Mouse (Mus musculus) bone marrow, adult 2 months (tissue): ENCODE results near the gene Il4. TPM values are rescaled to one million over a fixed set of nuclear protein-coding genes. Genes with fewer than 3 reads are reported as not detected.

ENCODE experiments used
- H3K27ac ChIP-seq: fragments of 200-500 bp; 2 replicates; pipeline ENCODE4 v1.5.1; 2012; ENCODE audit warnings: low read depth, mild to moderate bottlenecking, control low read depth, inconsistent platforms, low read length; ENCODE audit not compliant: control insufficient read depth, poor library complexity, insufficient read depth
- H3K4me1 ChIP-seq: fragments of 200-500 bp; 2 replicates; pipeline ENCODE4 v1.6.1; 2011; ENCODE audit warnings: low read length; ENCODE audit not compliant: control insufficient read depth, insufficient read depth
- H3K4me3 ChIP-seq: fragments of 200-500 bp; replicated peaks from 2 replicates; pipeline ENCODE3; 2011; ENCODE audit warnings: mild to moderate bottlenecking, low read depth, low read length, control low read depth; ENCODE audit not compliant: control insufficient read depth
- CTCF ChIP-seq: fragments of 200-500 bp; IDR thresholded peaks from 2 replicates; pipeline ENCODE4 v1.5.1; 2011; ENCODE audit warnings: low read length, control low read depth; ENCODE audit not compliant: control insufficient read depth, insufficient read depth
- POLR2A ChIP-seq: fragments of 200-500 bp; IDR thresholded peaks from 2 replicates; pipeline ENCODE4 v1.6.1; 2011; ENCODE audit warnings: low read depth, mild to moderate bottlenecking, control low read depth, low read length, borderline replicate concordance; ENCODE audit not compliant: control insufficient read depth
- WGBS: fragments of 180-500 bp; shearing (Covaris S2); methylation state at CpG from one replicate; pipeline ENCODE4 v1.1.7; 2018; 5-methylcytosine and 5-hydroxymethylcytosine counted together
- polyA plus RNA-seq: library from polyadenylated mRNA; stranded (reverse); fragments of >200 nt; gene quantifications from 2 replicates; pipeline ENCODE4 v1.2.4, GENCODE M21; 2011; ENCODE audit warnings: low replicate concordance; ENCODE audit not compliant: missing spikeins, insufficient read depth, insufficient read length

The Il4 gene
- polyA plus RNA-seq, 1 experiment = not detected

DNA sequence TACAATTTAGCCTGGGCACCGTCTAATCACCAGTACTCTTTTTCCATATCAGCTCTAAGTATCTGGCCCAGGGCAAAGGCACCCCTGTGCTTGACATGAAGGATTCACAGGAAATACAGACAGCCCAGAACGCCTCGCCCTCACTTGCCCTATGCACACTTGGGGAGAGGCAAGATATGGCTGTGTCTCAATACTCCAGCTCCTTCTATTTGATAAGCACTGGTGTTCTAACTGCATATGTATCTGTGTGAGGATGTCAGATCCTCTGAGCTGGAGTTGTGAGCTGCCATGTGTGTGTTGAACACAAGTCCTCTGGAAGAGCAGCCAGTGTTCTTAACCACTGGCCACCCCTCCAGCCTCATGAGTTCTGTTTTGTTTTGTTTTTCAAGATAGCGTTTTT is 33.0 kb upstream of the Il4 start:
- no peaks in the 10 kb centered on the region for H3K4me1 ChIP-seq

GRCm38 (mm10) chr11:53644017-53644416 is 25.5 kb upstream of the Il4 start:
- WGBS = 82% methylated on average over 5 of the region's 5 CpGs
- H3K4me3 ChIP-seq = no peak overlapping the region
- H3K4me1 ChIP-seq = no peaks in the 10 kb centered on the region
- H3K27ac ChIP-seq = no peak overlapping the region
- TF ChIP-seq CTCF (no peak), POLR2A (no peak)

More for the DNA sequence above, 33.0 kb upstream of the Il4 start:
- 72% methylated on average over 4 of the region's 4 CpGs for WGBS
- Histone ChIP-seq H3K4me3 (no peak overlapping the region), H3K27ac (no peak overlapping the region)
- no peak for TF ChIP-seq POLR2A
- no peak for TF ChIP-seq CTCF

DNA sequence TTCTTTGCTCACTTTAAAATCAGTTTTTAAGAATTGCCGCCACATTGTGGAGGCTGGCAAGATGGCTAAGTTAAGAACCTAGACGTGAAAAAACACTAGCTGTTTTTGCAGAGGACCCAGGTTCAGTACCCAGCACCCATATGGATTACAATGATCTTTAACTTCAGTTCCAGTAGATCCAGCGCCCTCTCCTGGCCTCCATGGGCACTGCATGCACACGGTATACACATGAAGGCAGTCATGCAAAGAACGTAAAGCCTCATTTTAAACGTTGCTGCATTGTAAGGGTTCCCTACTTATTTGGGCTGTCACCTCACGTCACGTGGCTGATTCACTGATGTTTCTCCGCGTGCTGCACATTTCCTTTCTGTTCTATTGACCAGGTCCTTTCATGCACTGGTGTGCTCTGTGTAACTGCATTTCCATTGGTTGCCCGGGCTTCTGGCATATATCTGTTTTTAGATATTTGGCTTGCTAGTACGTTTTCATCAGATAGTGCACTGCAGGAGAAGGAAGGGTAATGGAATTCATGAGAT is 24.3 kb upstream of the Il4 start:
- 72% methylated on average over 12 of the region's 12 CpGs for WGBS
- TF ChIP-seq POLR2A = no peak
- TF ChIP-seq CTCF = peak; percentile 54
- H3K4me1 ChIP-seq = no peaks in the 10 kb centered on the region

GRCm38 (mm10) chr11:53637803-53638260 is 19.4 kb upstream of the Il4 start:
- no peak overlapping the region for H3K4me3 ChIP-seq
- no peaks in the 10 kb centered on the region; the same call in none of the 2 replicates for H3K4me1 ChIP-seq
- no peak for TF ChIP-seq POLR2A
- no peak for TF ChIP-seq CTCF
- no peak overlapping the region for H3K27ac ChIP-seq
- WGBS = 66% methylated on average over 10 of the region's 10 CpGs

More for the DNA sequence above, 24.3 kb upstream of the Il4 start:
- Histone ChIP-seq H3K4me3 (no peak overlapping the region), H3K27ac (no peak overlapping the region)

DNA sequence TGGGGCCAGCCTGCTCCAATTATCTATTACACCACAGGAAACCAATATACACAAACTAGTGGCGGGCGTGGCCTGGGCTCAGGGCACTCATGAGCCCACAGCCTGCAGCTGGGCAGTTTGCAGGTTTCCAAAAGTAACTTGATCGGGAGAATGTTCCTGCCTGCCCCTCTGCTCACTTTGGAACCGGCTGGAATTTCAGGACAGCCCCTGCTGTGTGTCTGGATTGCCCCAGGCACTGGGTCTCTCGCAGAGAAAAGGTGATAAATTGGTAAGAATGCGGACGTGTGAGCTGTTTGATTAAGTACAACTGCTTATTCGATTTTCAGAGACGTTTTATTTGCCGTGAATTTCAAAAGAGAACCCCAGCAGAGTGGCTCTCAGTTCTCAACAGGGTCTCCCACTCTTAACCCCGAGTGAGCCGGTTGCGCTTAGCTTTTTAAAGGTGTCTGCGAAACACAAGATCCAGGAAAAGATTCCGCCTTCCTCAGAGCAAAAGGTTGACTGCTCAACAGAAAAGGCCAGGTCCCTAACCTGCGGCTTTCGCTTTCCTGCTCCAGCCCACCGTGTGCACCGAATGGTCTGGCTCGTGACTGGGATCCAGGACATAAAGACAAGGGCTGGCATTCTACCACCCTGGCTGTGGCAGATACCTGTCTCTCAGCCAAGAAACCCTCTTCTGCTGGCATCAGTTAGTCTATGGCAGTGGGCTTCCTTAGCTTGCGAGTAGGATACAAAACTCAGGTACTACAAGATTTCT is 18.8 kb upstream of the Il4 start:
- H3K4me1 ChIP-seq = no peaks in the 10 kb centered on the region; the same call in none of the 2 replicates
- H3K4me3 ChIP-seq = no peak overlapping the region
- TF ChIP-seq POLR2A (no peak), CTCF (no peak)
- H3K27ac ChIP-seq = no peak overlapping the region
- WGBS = 66% methylated on average over 21 of the region's 21 CpGs

- Histone ChIP-seq H3K4me1 (no peaks in the 10 kb centered on the region; the same call in none of the 2 replicates), H3K4me3 (peak overlapping the region; percentile 25), H3K27ac (no peak overlapping the region)
- no peak for TF ChIP-seq CTCF
- no peak for TF ChIP-seq POLR2A
- WGBS = 2% methylated on average over 40 of the region's 40 CpGs
Observed at GRCm38 (mm10) chr11:53636183-53636646, 17.7 kb upstream of the Il4 start.

DNA sequence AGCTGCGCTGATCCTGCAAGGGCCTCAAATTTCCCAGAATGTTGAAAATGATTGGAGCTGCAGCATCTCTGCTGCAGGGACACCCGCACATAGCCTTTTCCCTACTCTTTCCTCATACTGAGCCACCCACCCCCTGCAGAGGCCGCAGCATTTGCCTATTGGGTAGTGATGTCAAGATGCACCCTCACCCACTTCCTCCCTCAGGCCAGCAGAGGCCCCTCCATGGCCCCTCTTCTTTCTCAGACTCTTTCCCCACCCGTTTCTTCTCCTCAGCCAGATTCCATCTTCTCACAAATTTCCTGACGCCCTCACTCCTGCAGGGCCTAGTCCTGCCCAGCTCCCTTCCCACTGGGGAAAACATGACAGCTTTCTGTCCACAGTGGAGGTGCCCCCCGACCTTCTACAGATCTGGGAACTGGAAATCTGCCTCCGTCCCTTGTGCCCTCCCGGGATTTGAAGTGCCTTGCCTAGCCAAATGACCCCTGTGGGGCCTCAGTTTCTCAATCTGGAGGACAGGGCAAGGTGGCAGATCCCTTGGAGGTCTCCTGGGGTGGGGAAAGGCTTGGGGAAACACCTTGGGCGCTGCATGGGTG is 17.2 kb upstream of the Il4 start:
- no peaks in the 10 kb centered on the region; the same call in none of the 2 replicates for H3K4me1 ChIP-seq
- H3K27ac ChIP-seq = no peak overlapping the region
- TF ChIP-seq CTCF (no peak), POLR2A (no peak)
- 61% methylated on average over 9 of the region's 9 CpGs for WGBS
- no peak overlapping the region for H3K4me3 ChIP-seq

DNA sequence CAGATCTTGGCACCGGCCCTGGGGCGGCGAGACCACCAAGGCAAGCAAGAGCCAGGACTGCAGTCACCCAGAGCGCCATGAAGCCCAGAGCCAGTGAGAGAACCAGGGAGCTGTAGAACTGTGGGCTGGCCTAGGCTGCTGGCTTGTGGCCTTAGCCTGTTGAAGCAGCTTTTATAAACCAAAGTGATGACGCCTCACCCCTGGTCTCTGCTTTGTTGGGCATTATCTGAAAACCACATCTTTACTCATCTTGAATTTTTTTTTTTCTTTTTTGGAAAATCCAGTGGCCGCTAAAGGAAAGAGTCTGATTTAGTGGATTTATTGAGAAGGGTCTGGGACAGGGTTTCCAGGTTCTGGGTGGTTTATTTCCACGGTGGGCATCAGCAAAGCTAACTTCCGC is 16.1 kb upstream of the Il4 start, which contains the start of gene Il13:
Il13 (minus strand) TSS at position 147 of the 400 bp plus-strand sequence.
- Histone ChIP-seq H3K4me1 (no peaks in the 10 kb centered on the region; the same call in none of the 2 replicates), H3K4me3 (no peak within 1 kb of the TSS), H3K27ac (no peak within 1 kb of the TSS)
- TF ChIP-seq POLR2A (no peak), CTCF (no peak)
- 76% methylated on average over 8 of the region's 8 CpGs for WGBS
